Mouse (Mus musculus): ENCODE measurements around the gene Hist1h2bm.

- TF ChIP-seq POLR2A (IDR thresholded peaks at IDR 0.05; ENCODE audit: low read depth, low read length) = no peak
- no peak for TF ChIP-seq CTCF (conservative IDR thresholded peaks at IDR 0.05; ENCODE audit: insufficient read depth, insufficient read length, low read depth, low read length)
Measured at GRCm38 (mm10) chr13:21755707-21756106, 33.9 kb downstream of the Hist1h2bm start.

Measured in kidney, adult 2 months (tissue).